Mouse (Mus musculus) erythroblast, embryonic 14.5 days (primary cell): ENCODE results near the gene Ctsd.

Source experiments
- GATA1 ChIP-seq: IDR thresholded peaks from 2 replicates; pipeline ENCODE4 v1.6.1; 2012; ENCODE audit warnings: low read length, inconsistent platforms, mixed read lengths
- TAL1 ChIP-seq: IDR thresholded peaks from 3 replicates; pipeline ENCODE4 v1.6.1; 2012; ENCODE audit warnings: low read length, inconsistent platforms, mixed read lengths

DNA sequence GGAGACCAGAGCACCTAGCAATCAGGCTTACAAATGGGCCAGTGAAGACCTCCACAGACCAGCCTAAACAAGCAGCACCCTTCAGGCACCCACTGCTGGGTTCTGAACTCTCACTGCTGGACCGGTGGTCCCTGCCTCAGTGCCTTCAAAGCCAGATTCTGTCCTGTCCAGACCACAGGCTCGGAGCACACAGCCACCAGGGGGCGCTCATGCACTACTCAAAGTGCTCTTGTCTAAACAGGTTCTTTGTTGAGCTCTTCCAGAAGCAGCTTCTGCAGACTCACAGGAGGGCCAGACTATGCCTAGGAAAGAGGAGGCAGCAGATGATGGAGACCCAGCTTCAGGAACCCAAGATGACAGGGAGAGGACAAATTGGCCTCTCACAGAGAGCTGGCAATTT is 53.6 kb downstream of the Ctsd start:
- TF ChIP-seq GATA1 (no peak), TAL1 (no peak)
